9 mouse cellular contexts compared by ENCODE assay signal in the genomic region with DNA sequence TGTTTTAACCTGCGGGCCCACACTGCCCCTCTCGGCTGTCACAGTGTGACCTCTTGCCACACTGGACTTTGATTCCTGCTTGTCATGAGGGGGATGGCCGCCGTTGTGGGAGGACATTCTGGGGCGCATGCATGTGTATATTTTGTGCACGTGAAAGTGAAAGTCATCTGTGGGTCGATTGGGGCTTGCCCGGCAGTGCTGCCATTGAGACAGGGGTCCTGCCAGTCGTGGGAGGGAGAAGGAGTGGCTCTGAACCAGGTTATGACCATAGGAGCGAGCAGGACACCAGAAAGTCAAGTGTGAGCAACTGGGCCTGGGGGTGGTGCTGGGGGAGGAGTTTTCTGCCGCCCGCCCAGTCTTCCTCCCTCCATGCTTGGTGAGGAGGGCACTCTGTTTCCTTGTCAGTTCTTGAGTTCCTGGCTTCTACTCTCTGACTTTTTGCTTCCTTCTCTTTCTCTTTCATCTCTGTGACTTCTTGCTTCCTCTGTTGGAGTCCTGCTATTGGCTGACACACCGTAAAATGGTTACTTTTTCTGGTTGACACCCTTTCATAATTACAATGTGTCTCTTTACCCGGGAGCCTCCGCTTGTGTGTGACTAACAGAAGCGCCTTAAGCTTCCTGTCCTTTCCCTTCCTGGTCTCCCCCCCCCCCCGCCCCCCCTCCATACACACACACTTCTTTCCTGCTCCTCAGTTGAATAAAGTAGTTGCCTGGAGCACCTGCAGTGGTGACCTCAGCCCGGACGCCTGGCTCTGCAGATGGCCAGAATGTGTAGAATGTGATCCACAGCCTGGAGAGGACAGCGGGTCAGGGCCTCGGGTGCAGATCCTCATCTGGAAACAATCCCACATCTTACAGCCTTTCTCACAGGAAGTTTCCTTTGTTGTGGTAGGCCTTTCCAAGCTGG. TPM values are rescaled to one million over a fixed set of nuclear protein-coding genes. Genes with fewer than 3 reads are reported as not detected.
DNase-seq lines count a peak whose midpoint lies in the region; ATAC-seq and TF ChIP-seq lines count a peak whose summit lies in the region.
"Had no signal": no experiment of that assay in that cellular context is flagged by ENCODE, and none has a peak within 500 bp of the region (broad histone marks: within the 10 kb centered on the region; RNA-seq: fewer than 3 reads in every experiment).

No protein-coding gene starts in this region.

- peaks cover 49% of the 10 kb centered on the region for H3K4me1 ChIP-seq in heart, adult 2 months (ENCODE audit: control insufficient read depth, insufficient read depth, low read length)
- peaks cover 38% of the 10 kb centered on the region for H3K4me1 ChIP-seq in lung, postnatal 0 days (ENCODE audit: insufficient read depth, low read depth, low read length)

- no peak for TF ChIP-seq EP300 in heart, adult 2 months (IDR thresholded peaks at IDR 0.05; ENCODE audit: insufficient read depth, low read depth, low read length)
- TF ChIP-seq EP300 in lung, postnatal 0 days (IDR thresholded peaks at IDR 0.05) = 0 out of 2 replicates have a peak, but pooled peaks have one; percentile 9

- peak overlapping the region; percentile 21; the same call in 1 of the 2 replicates for H3K4me3 ChIP-seq in heart, adult 2 months
- H3K4me3 ChIP-seq in lung, postnatal 0 days (ENCODE audit: low read depth, low read length) = no peak overlapping the region

- H3K36me3 ChIP-seq in heart, adult 2 months (ENCODE audit: control insufficient read depth, insufficient read depth, low read length) = peaks cover 2% of the 10 kb centered on the region
- no peaks in the 10 kb centered on the region; the same call in 1 of the 2 replicates for H3K36me3 ChIP-seq in lung, postnatal 0 days (ENCODE audit: insufficient read depth, low read length)

- intact Hi-C loops in heart, adult 2 months (cut with DNase I) = loop anchor here (2.0 kb wide), 2 partner anchors 13 kb away; no protein-coding TSS in a partner anchor

- peak overlapping the region; percentile 48 for H3K9ac ChIP-seq in heart, adult 2 months (ENCODE audit: low read depth, low read length)
- H3K9ac ChIP-seq in lung, postnatal 0 days (replicated peaks; ENCODE audit: low read depth) = 0 out of 2 replicates have a peak overlapping the region, but pooled peaks have one; percentile 6

- H3K4me2 ChIP-seq in lung, postnatal 0 days (replicated peaks; ENCODE audit: low read depth, low read length) = peak overlapping the region; percentile 29

- H3K9me3 ChIP-seq in lung, postnatal 0 days (ENCODE audit: low read length) = no peaks in the 10 kb centered on the region

- WGBS in heart, adult 2 months = 34% methylated on average over 21 of the region's 21 CpGs
- WGBS in lung, postnatal 0 days = 22% methylated on average over 20 of the region's 21 CpGs

- H3K79me2 ChIP-seq in heart, adult 2 months (replicated peaks; ENCODE audit: control insufficient read depth, insufficient read depth, low read length) = peaks cover 10% of the 10 kb centered on the region

- no peak for TF ChIP-seq CTCF in heart, adult 2 months (IDR thresholded peaks at IDR 0.05)
- no peak for TF ChIP-seq CTCF in lung, postnatal 0 days (IDR thresholded peaks at IDR 0.05)

- peak overlapping the region; percentile 88 for H3K27ac ChIP-seq in heart, adult 2 months
- peak overlapping the region; percentile 83 for H3K27ac ChIP-seq in lung, postnatal 0 days (ENCODE audit: low read length)

- TF ChIP-seq POLR2A in heart, adult 2 months (IDR thresholded peaks at IDR 0.05; ENCODE audit: insufficient read depth, low read depth, low read length) = peak; percentile 56; the same call in 1 of the 2 replicates

- peak; percentile 73 for DNase-seq in 3T3-L1 (ENCODE audit: low read depth, low spot score)
- DNase-seq in CD4-positive helper T cell, adult 2 months (ENCODE audit: low read depth, low spot score) = peak; percentile 85
- peak; percentile 78 to 80 for DNase-seq in heart, adult 2 months
- DNase-seq in kidney, adult 8-10 months = peak; percentile 76 to 79
- peak; percentile 79 for DNase-seq in lung, postnatal 0 days (ENCODE audit: low spot score)
- DNase-seq in thymus, postnatal 14 days = peak; percentile 75
- no peak for DNase-seq in urinary bladder, postnatal 25 days (ENCODE audit: low spot score)
- DNase-seq in urinary bladder, postnatal 10 days (ENCODE audit: low spot score) = no peak

- H3K27me3 ChIP-seq in heart, adult 2 months (ENCODE audit: control insufficient read depth, insufficient read depth, low read length) = no peaks in the 10 kb centered on the region
- H3K27me3 ChIP-seq in lung, postnatal 0 days (replicated peaks; ENCODE audit: insufficient read depth, low read length) = no peaks in the 10 kb centered on the region

- peak; percentile 60 for ATAC-seq in lung, postnatal 0 days

RNA-seq across cellular contexts. Expression of a gene that starts 15.3 kb away (rescaled TPM):
- 10 to 100 TPM; 35.9 to 37.1 TPM for total RNA-seq in heart, adult 2 months (2021)
- 51.9 and 56.5 TPM in 2 replicates for polyA plus RNA-seq in heart, adult 2 months (2012; rRNA removed)
- polyA plus RNA-seq in lung, postnatal 0 days (2015; fragmentation: Nextera tagmentation; extraction: Ambion mirVana) = 56.4 and 59.3 TPM in 2 replicates

RNA-seq across cellular contexts. Expression of a gene that starts 37.3 kb away (rescaled TPM):
- 10 to 100 TPM; 15.3 to 18.8 TPM for total RNA-seq in heart, adult 2 months (2021)
- polyA plus RNA-seq in heart, adult 2 months (2012; rRNA removed) = 25.1 and 31.3 TPM in 2 replicates
- 15.7 and 18.0 TPM in 2 replicates for polyA plus RNA-seq in lung, postnatal 0 days (2015; fragmentation: Nextera tagmentation; extraction: Ambion mirVana)

RNA-seq across cellular contexts. Expression of a gene that starts 37.5 kb away (rescaled TPM):
- 100 to 1,000 TPM; 587 to 705 TPM for total RNA-seq in heart, adult 2 months (2021)
- polyA plus RNA-seq in heart, adult 2 months (2012; rRNA removed) = 1,240 and 1,274 TPM in 2 replicates
- polyA plus RNA-seq in lung, postnatal 0 days (2015; fragmentation: Nextera tagmentation; extraction: Ambion mirVana) = 937 and 987 TPM in 2 replicates

RNA-seq across cellular contexts. Expression of a gene that starts 43.2 kb away (rescaled TPM):
- total RNA-seq in heart, adult 2 months (2021) = 10 to 100 TPM; 34.2 to 40.1 TPM
- 21.5 and 34.6 TPM in 2 replicates for polyA plus RNA-seq in heart, adult 2 months (2012; rRNA removed)
- 13.1 and 14.5 TPM in 2 replicates for polyA plus RNA-seq in lung, postnatal 0 days (2015; fragmentation: Nextera tagmentation; extraction: Ambion mirVana)

RNA-seq across cellular contexts. Expression of a gene that starts 55.7 kb away (rescaled TPM):
- total RNA-seq in heart, adult 2 months (2021) = not detected
- polyA plus RNA-seq in heart, adult 2 months (2012; rRNA removed) = not detected in 2 replicates
- 70.5 and 71.7 TPM in 2 replicates for polyA plus RNA-seq in lung, postnatal 0 days (2015; fragmentation: Nextera tagmentation; extraction: Ambion mirVana)
- total RNA-seq: gastrocnemius, postnatal 4 days had no signal

Comparison
In these comparisons a context has a peak if more than half of its experiments do, and no peak if none do; other contexts are left out.
1. DNase-seq: peak in 3T3-L1 (single experiment), CD4-positive helper T cell, adult 2 months (single experiment), heart, adult 2 months (2 of 2), kidney, adult 8-10 months (2 of 2), lung, postnatal 0 days (single experiment) and thymus, postnatal 14 days (single experiment); none in urinary bladder, postnatal 25 days (single experiment) and urinary bladder, postnatal 10 days (single experiment).